ENCODE assay signal across 8 mouse cellular contexts in the genomic region with DNA sequence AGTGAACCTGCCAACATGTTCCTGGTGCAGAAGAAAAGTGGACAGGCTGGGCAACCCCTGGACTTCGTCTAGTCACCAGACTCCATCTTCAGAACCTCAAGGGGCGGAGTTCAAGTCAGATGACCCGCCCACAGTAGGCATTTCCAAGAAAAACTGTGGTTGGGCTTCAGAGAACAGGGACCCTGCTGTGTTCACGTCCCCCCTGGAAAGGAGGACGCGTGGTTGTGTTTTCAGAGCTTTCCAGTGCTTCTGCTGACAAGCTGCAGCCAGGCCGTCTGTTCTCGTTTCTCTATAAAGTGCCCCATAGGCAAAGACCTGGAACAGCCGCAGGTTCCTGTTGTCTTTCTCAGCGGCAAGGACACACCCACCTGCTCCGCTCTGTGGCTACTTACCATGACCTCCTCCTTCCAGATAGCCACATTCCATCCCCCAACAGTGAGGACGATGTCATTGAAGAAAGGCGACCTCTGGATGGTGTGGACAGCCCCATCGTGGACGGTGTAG.
DNase-seq lines count a peak whose midpoint lies in the region; ATAC-seq and TF ChIP-seq lines count a peak whose summit lies in the region.

No protein-coding gene starts in this region.

- no peak for TF ChIP-seq CTCF in kidney, adult 2 months (conservative IDR thresholded peaks at IDR 0.05; ENCODE audit: insufficient read depth, insufficient read length, low read depth, low read length)
- no peak for TF ChIP-seq CTCF in lung, adult 2 months (IDR thresholded peaks at IDR 0.05; ENCODE audit: insufficient read depth, low read length)

- H3K4me3 ChIP-seq in forebrain, embryonic 13.5 days: no peak overlapping the region
- no peak overlapping the region for H3K4me3 ChIP-seq in forebrain, embryonic 10.5 days
- H3K4me3 ChIP-seq in kidney, adult 2 months (ENCODE audit: insufficient read depth, low read depth, low read length): no peak overlapping the region
- H3K4me3 ChIP-seq in lung, adult 2 months (replicated peaks; ENCODE audit: extremely low read depth, low read depth, low read length): peak overlapping the region; percentile 55
- H3K4me3 ChIP-seq in midbrain, embryonic 15.5 days: no peak overlapping the region

- no peak for ATAC-seq in forebrain, embryonic 13.5 days
- ATAC-seq in midbrain, embryonic 15.5 days (replicated peaks): no peak

- no peak for TF ChIP-seq POLR2A in kidney, adult 2 months (IDR thresholded peaks at IDR 0.05; ENCODE audit: low read depth, low read length)
- TF ChIP-seq POLR2A in lung, adult 2 months (IDR thresholded peaks at IDR 0.05; ENCODE audit: borderline replicate concordance, extremely low read depth, low read depth, low read length): no peak

- no peaks in the 10 kb centered on the region for H3K9me3 ChIP-seq in forebrain, embryonic 13.5 days (replicated peaks)
- H3K9me3 ChIP-seq in forebrain, embryonic 10.5 days: no peaks in the 10 kb centered on the region
- no peaks in the 10 kb centered on the region for H3K9me3 ChIP-seq in midbrain, embryonic 15.5 days

- H3K9ac ChIP-seq in forebrain, embryonic 13.5 days: no peak overlapping the region
- H3K9ac ChIP-seq in midbrain, embryonic 15.5 days: no peak overlapping the region

- H3K36me3 ChIP-seq in forebrain, embryonic 13.5 days (ENCODE audit: poor library complexity, severe bottlenecking): no peaks in the 10 kb centered on the region
- H3K36me3 ChIP-seq in forebrain, embryonic 10.5 days (replicated peaks): no peaks in the 10 kb centered on the region
- H3K36me3 ChIP-seq in kidney, adult 2 months (ENCODE audit: control insufficient read depth, insufficient read depth, low read length): no peaks in the 10 kb centered on the region
- no peaks in the 10 kb centered on the region for H3K36me3 ChIP-seq in midbrain, embryonic 15.5 days (replicated peaks)

- DNase-seq in forebrain, embryonic 10.5 days (ENCODE audit: extremely low spot score, low spot score): no peak
- DNase-seq in MN1 (ENCODE audit: low spot score): peak; percentile 67
- DNase-seq in heart, adult 11 months: peak; percentile 92
- peak; percentile 90 for DNase-seq in kidney, adult 2 months
- DNase-seq in lung, adult 2 months: peak; percentile 37
- DNase-seq in spleen, adult 12 weeks (ENCODE audit: low spot score): peak; percentile 21

- no peak overlapping the region for H3K27ac ChIP-seq in forebrain, embryonic 13.5 days
- H3K27ac ChIP-seq in forebrain, embryonic 10.5 days: no peak overlapping the region
- no peak overlapping the region for H3K27ac ChIP-seq in kidney, adult 2 months (ENCODE audit: insufficient read depth, low read depth, low read length)
- no peak overlapping the region for H3K27ac ChIP-seq in midbrain, embryonic 15.5 days

- H3K27me3 ChIP-seq in forebrain, embryonic 13.5 days: no peaks in the 10 kb centered on the region
- H3K27me3 ChIP-seq in forebrain, embryonic 10.5 days (ENCODE audit: poor library complexity, severe bottlenecking): 0 out of 2 replicates have a peak, but pooled peaks cover 12% of the 10 kb centered on the region
- no peaks in the 10 kb centered on the region for H3K27me3 ChIP-seq in kidney, adult 2 months (replicated peaks; ENCODE audit: control insufficient read depth, insufficient read depth, low read length)
- H3K27me3 ChIP-seq in midbrain, embryonic 15.5 days (replicated peaks): no peaks in the 10 kb centered on the region

- 29% methylated on average over 15 of the region's 15 CpGs for WGBS in forebrain, embryonic 13.5 days
- 31% methylated on average over 15 of the region's 15 CpGs for WGBS in forebrain, embryonic 10.5 days
- 25% methylated on average over 15 of the region's 15 CpGs for WGBS in kidney, adult 2 months
- WGBS in lung, adult 2 months: 18% methylated on average over 15 of the region's 15 CpGs
- WGBS in midbrain, embryonic 15.5 days: 28% methylated on average over 15 of the region's 15 CpGs

- peak overlapping the region; percentile 12; the same call in 1 of the 2 replicates for H3K4me2 ChIP-seq in forebrain, embryonic 13.5 days
- H3K4me2 ChIP-seq in midbrain, embryonic 15.5 days: no peak overlapping the region

- H3K4me1 ChIP-seq in forebrain, embryonic 13.5 days: peaks cover 12% of the 10 kb centered on the region
- peaks cover 31% of the 10 kb centered on the region for H3K4me1 ChIP-seq in forebrain, embryonic 10.5 days
- H3K4me1 ChIP-seq in kidney, adult 2 months (ENCODE audit: control insufficient read depth, insufficient read depth, low read length): peaks cover 16% of the 10 kb centered on the region; the same call in 1 of the 2 replicates
- peaks cover 7% of the 10 kb centered on the region for H3K4me1 ChIP-seq in lung, adult 2 months (ENCODE audit: control insufficient read depth, insufficient read depth, low read length)
- peaks cover 8% of the 10 kb centered on the region for H3K4me1 ChIP-seq in midbrain, embryonic 15.5 days
